Mouse (Mus musculus): ENCODE data around the gene Slc5a1.

DNA sequence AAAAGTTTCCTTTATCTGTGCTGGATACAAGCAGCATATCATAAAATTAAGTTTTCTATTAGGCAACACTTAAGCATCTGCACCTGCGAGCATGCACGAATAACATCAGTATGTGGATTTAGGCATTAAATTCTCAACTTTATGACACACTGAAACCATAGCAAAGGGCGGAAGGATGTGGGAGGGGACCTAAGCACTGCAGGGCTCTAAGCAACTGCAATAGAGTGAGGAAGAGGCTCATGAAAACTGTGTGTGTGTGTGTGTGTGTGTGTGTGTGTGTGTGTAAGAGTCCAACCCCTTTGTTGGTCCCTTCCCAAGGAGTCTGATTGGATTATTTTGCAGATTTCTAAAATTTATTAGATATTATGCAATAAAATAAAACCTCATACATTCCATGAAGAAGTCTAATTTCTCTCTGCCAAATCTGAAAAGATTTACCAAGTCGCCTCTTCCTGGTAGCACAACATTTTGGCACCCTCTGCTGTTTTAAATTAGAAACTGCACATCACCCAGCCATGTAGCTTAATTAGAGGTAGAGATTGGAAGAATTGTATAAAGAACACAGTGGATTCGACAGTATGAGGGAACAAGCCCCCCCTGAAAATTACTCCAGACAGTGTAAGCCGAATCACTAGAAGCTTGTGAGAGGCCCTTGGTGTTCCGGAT lies 38.9 kb downstream of the Slc5a1 start:
- TF ChIP-seq CTCF (IDR thresholded peaks at IDR 0.05; ENCODE audit: extremely low read depth, insufficient read depth, low read length) (peak; percentile 36; the same call in 1 of the 2 replicates), POLR2A (IDR thresholded peaks at IDR 0.05; ENCODE audit: extremely low read depth, insufficient read depth, low read length) (no peak)

Data from cortical plate, adult 2 months (tissue).